Mouse (Mus musculus) c-Kit-positive CD71-negative TER-119-negative erythroid progenitor cells, embryonic 14.5 days (primary cell): ENCODE measurements around the gene Wdr70.
"Not testable (repeated sequence)": the region's sequence is repeated elsewhere in the genome, so short reads cannot be mapped to it uniquely, and the experiment has no call there.

Experiments used
- DNase-seq: peaks from one replicate; pipeline ENCODE4 v3.0.0-alpha.2; 2013; ENCODE audit warnings: low read depth

Gene Wdr70

GRCm38 (mm10) chr15:8098774-8099749 is at the start of gene Wdr70:
Wdr70 (minus strand) TSS chr15:8099209.
- peak; percentile 97 for DNase-seq

DNA sequence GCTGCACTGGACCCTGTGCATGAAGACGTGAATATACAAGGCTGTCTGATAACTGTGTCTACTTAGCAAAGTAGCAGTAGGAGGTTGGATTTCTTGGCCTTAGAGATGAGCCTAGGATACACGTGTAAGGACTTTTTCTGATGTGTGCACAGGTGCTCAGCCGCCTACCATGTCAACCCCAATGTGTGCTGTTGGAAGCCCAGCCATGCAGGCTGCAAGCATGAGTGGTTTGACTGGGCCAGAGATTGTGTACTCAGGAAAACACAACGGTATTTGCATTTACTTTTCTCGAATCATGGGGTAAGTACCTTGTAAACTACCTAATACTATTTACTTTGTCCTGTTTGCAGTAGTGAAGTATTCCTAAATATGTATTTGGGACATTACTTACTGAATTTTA is 36.6 kb upstream of the Wdr70 start:
- DNase-seq, result no peak

DNA sequence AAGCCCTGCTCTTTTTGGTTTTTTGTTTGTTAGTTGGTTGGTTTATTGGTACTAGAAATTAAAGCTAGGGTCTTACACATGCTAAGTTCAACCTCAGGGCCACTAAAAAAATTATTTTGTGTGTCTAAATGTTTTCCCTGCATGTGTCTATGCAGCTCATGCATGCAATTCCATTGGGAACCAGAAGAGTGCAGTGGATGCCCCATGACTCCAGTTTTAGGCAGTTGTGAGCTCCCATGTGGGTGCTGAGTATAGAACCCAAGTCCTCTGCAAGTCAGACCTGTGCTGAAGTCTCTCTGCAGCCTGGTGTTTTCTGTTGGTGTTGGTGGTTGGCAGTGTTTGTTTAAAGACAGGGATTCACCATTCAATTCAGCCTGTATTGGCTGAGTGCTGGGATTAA is 32.8 kb upstream of the Wdr70 start:
- DNase-seq, result no peak

- DNase-seq, result no peak
Measured at GRCm38 (mm10) chr15:8131268-8131667, 32.3 kb upstream of the Wdr70 start.

DNA sequence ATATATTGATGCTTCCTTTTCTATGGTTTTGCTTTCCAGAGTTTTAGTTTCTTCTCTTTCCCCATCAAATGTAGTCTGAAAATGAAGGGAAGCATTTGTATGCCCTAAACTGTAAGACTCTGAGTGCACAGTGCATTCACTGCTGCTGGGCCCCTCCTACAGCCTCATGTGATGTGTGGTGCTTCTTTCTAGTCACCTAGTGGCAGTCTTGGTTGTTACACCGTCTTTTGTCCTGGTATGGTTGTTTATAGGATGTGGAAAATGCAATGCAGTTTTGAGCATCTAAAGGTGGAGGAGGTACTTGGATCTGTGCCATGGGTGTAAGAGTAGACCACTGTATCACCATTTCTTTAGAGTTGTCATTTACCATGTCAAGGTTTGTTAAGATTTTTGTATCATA is 30.3 kb upstream of the Wdr70 start:
- no peak for DNase-seq

DNA sequence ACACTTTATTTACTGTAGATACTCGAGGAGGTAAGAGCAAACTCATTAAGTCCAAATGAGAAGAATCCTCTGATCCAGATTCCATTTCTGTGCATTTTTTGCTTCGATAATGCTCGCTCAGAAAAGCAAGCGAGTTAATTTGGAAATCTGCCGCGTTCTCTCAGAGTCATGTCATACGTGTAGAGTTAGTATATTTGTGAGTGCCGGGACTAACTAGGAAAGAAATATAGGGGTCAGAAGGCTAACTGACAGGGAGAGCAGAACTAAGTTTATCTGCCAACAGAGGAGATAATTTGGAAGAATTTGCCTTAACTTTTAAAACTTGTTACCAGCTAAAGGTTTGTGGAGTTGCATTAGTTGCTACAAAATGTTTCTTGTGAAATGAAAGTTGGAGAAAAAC is 10.8 kb upstream of the Wdr70 start:
- DNase-seq, result no peak

- peak; percentile 91 for DNase-seq
Measured at GRCm38 (mm10) chr15:8108966-8109743, 10.1 kb upstream of the Wdr70 start, which contains the start of gene Nup155. Nup155 (plus strand) TSS chr15:8109273.

- DNase-seq, result no peak
Measured at GRCm38 (mm10) chr15:8108360-8108965, 9.5 kb upstream of the Wdr70 start.

DNA sequence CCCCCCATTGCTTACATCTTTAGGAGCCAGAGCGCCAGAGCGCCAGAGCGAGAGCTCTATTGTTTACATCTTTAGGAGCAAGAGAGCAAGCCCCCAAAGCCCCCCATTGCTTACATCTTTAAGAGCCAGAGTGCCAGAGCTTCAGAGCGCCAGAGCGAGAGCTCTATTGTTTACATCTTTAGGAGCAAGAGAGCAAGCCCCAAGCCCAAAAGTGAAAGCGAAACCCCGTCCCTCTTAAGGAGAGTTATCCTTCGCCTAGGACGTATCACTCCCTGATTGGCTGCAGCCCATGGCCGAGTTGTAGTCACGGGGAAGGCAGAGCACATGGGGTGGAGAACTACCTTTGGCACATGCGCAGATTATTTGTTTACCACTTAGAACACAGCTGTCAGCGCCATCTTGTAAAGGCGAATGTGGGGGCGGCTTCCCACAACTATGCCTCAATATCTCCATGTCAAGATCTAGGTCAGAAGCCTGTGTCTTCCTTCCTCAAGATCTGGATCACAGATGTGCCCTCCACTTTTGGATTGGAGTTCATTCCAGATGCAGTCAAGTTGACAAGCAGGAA is 3.0 kb upstream of the Wdr70 start:
- not testable (repeated sequence) for DNase-seq

- DNase-seq, result peak; percentile 87
Measured at GRCm38 (mm10) chr15:8097853-8098252, 1.2 kb downstream of the Wdr70 start.

GRCm38 (mm10) chr15:8092668-8093067 is 6.3 kb downstream of the Wdr70 start:
- not testable (repeated sequence) for DNase-seq

- DNase-seq, result no peak
Measured at GRCm38 (mm10) chr15:8090685-8091084, 8.3 kb downstream of the Wdr70 start.

- DNase-seq, result no peak
Measured at GRCm38 (mm10) chr15:8088715-8089114, 10.3 kb downstream of the Wdr70 start.

- no peak for DNase-seq
Measured at GRCm38 (mm10) chr15:8087293-8087692, 11.7 kb downstream of the Wdr70 start.

- no peak for DNase-seq
Measured at GRCm38 (mm10) chr15:8082139-8082538, 16.9 kb downstream of the Wdr70 start.

GRCm38 (mm10) chr15:8073159-8073558 is 25.9 kb downstream of the Wdr70 start:
- not testable (repeated sequence) for DNase-seq

DNA sequence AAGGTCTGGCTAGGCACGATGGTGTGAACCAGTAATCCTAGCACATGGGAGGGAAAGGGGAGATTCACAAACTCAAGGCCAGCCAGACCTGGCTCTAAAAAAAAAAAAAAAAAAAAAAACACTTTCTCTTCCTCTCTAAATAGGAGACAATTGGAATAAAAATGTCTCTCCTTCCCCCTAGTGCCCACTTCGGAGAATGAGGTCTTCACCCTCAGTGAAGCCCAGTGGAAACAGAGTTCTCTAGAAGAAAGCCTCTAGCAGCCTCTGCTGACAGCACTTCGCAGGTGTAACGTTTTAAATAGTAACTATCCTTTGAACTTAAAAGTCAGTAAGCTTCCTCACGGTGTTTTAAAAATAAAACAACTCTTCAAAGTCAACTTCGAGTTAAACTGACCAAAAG is 33.8 kb downstream of the Wdr70 start:
- DNase-seq, result no peak

- DNase-seq, result no peak
Measured at GRCm38 (mm10) chr15:8051177-8051576, 47.8 kb downstream of the Wdr70 start.

DNA sequence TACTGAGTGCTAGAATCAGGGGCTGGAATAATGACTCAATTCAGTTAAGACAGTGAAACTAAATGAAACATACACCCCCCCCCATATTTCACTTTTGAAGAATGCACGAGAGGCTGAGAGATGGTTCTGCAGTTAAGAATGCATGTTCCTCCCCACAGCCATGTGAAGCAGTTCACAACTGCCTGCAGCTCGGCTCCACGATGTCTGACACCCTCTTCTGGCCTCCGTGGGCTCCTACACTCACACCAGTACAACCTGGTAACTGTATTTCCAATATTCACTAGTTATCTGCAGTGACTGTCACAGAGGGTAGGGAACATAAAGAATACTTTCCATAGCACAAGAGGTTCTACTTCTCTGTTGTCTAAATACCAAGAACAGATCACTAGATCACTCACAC is 59.2 kb downstream of the Wdr70 start:
- no peak for DNase-seq

DNA sequence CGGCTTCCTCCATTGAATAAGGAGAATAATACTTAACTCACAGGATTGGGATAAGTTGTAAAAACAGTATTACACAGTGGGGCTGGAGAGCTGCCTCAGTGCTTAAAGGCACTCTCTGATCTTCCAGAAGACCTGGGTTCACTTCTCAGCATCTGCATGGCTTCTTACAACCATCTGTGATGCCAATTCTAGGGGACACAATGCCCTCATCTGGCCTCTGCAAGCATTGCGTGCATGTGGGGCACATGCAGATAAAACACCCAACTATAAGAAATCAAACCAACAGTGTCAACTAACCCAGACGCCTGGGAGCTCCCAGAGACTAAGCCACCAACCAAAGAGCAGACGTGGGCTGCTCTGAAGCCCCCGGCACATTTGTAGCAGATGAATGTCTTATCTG is 60.6 kb downstream of the Wdr70 start:
- DNase-seq, result no peak

GRCm38 (mm10) chr15:8037825-8038224 is 61.2 kb downstream of the Wdr70 start:
- DNase-seq, result no peak

- no peak for DNase-seq
Measured at GRCm38 (mm10) chr15:8031211-8031610, 67.8 kb downstream of the Wdr70 start.
